Mouse (Mus musculus): ENCODE data around the gene P2ry6. TPM values are rescaled to one million over a fixed set of nuclear protein-coding genes. Genes with fewer than 3 reads are reported as not detected.

Gene P2ry6
- total and polyA plus RNA-seq, 2 experiments: 0.92 to 4.3 TPM

- no peaks in the 10 kb centered on the region for H3K79me2 ChIP-seq (ENCODE audit: control insufficient read depth, insufficient read depth, low read length)
- no peaks in the 10 kb centered on the region for H3K36me3 ChIP-seq (ENCODE audit: control insufficient read depth, insufficient read depth, low read length)
- H3K9ac ChIP-seq (ENCODE audit: low read depth, low read length): no peak overlapping the region
- TF ChIP-seq CTCF (IDR thresholded peaks at IDR 0.05; ENCODE audit: low read depth, low read length) (no peak), POLR2A (IDR thresholded peaks at IDR 0.05; ENCODE audit: extremely low read depth, insufficient read depth, low read length) (no peak)
- no peaks in the 10 kb centered on the region for H3K4me1 ChIP-seq (ENCODE audit: control insufficient read depth, insufficient read depth, low read length)
- peak; percentile 51 for DNase-seq (ENCODE audit: extremely low read depth, low read depth, low spot score)
- no peak overlapping the region for H3K27ac ChIP-seq (replicated peaks; ENCODE audit: insufficient read depth, low read depth, low read length)
- H3K4me3 ChIP-seq (ENCODE audit: insufficient read depth, low read depth, low read length): no peak overlapping the region
- peaks cover under 1% of the 10 kb centered on the region; the same call in 1 of the 2 replicates for H3K27me3 ChIP-seq (ENCODE audit: control insufficient read depth, insufficient read depth, low read length)
- WGBS: 22% methylated on average over 3 of the region's 3 CpGs
These were observed 37.0 kb downstream of the P2ry6 start for GRCm38 (mm10) chr7:100937481-100937880.

GRCm38 (mm10) chr7:100933520-100933919, 40.9 kb downstream of the P2ry6 start:
- Histone ChIP-seq H3K4me1 (ENCODE audit: control insufficient read depth, insufficient read depth, low read length) (no peaks in the 10 kb centered on the region), H3K4me3 (ENCODE audit: insufficient read depth, low read depth, low read length) (no peak overlapping the region), H3K9ac (ENCODE audit: low read depth, low read length) (no peak overlapping the region), H3K36me3 (ENCODE audit: control insufficient read depth, insufficient read depth, low read length) (no peaks in the 10 kb centered on the region), H3K79me2 (ENCODE audit: control insufficient read depth, insufficient read depth, low read length) (no peaks in the 10 kb centered on the region), H3K27me3 (ENCODE audit: control insufficient read depth, insufficient read depth, low read length) (peaks cover 21% of the 10 kb centered on the region), H3K27ac (replicated peaks; ENCODE audit: insufficient read depth, low read depth, low read length) (no peak overlapping the region)
- DNase-seq (ENCODE audit: extremely low read depth, low read depth, low spot score): no peak
- TF ChIP-seq POLR2A (IDR thresholded peaks at IDR 0.05; ENCODE audit: extremely low read depth, insufficient read depth, low read length) (no peak), CTCF (IDR thresholded peaks at IDR 0.05; ENCODE audit: low read depth, low read length) (no peak)

- Histone ChIP-seq H3K9ac (ENCODE audit: low read depth, low read length) (no peak overlapping the region), H3K36me3 (ENCODE audit: control insufficient read depth, insufficient read depth, low read length) (no peaks in the 10 kb centered on the region), H3K79me2 (ENCODE audit: control insufficient read depth, insufficient read depth, low read length) (no peaks in the 10 kb centered on the region), H3K4me3 (ENCODE audit: insufficient read depth, low read depth, low read length) (peak overlapping the region; percentile 60; the same call in 1 of the 2 replicates), H3K27ac (replicated peaks; ENCODE audit: insufficient read depth, low read depth, low read length) (no peak overlapping the region), H3K27me3 (ENCODE audit: control insufficient read depth, insufficient read depth, low read length) (peaks cover 21% of the 10 kb centered on the region), H3K4me1 (ENCODE audit: control insufficient read depth, insufficient read depth, low read length) (no peaks in the 10 kb centered on the region)
- peak; percentile 30 for DNase-seq (ENCODE audit: extremely low read depth, low read depth, low spot score)
- 3% methylated on average over 27 of the region's 27 CpGs for WGBS
- TF ChIP-seq POLR2A (IDR thresholded peaks at IDR 0.05; ENCODE audit: extremely low read depth, insufficient read depth, low read length) (no peak), CTCF (IDR thresholded peaks at IDR 0.05; ENCODE audit: low read depth, low read length) (peak; percentile 78)
These were observed 41.9 kb downstream of the P2ry6 start for GRCm38 (mm10) chr7:100932481-100933007.

GRCm38 (mm10) chr7:100931926-100932480, 42.4 kb downstream of the P2ry6 start, which contains the start of gene Arhgef17:
Gene Arhgef17, minus strand, starts transcription at chr7:100932107.
- WGBS: 1% methylated on average over 35 of the region's 35 CpGs
- no peak for DNase-seq (ENCODE audit: extremely low read depth, low read depth, low spot score)

GRCm38 (mm10) chr7:100931316-100931925, 43.0 kb downstream of the P2ry6 start:
- TF ChIP-seq CTCF (IDR thresholded peaks at IDR 0.05; ENCODE audit: low read depth, low read length) (no peak), POLR2A (IDR thresholded peaks at IDR 0.05; ENCODE audit: extremely low read depth, insufficient read depth, low read length) (no peak)
- peaks cover 21% of the 10 kb centered on the region for H3K27me3 ChIP-seq (ENCODE audit: control insufficient read depth, insufficient read depth, low read length)
- H3K79me2 ChIP-seq (ENCODE audit: control insufficient read depth, insufficient read depth, low read length): no peaks in the 10 kb centered on the region
- no peaks in the 10 kb centered on the region for H3K36me3 ChIP-seq (ENCODE audit: control insufficient read depth, insufficient read depth, low read length)
- no peaks in the 10 kb centered on the region for H3K4me1 ChIP-seq (ENCODE audit: control insufficient read depth, insufficient read depth, low read length)
- 2% methylated on average over 72 of the region's 73 CpGs for WGBS
- peak overlapping the region; percentile 73 for H3K9ac ChIP-seq (ENCODE audit: low read depth, low read length)
- H3K4me3 ChIP-seq (ENCODE audit: insufficient read depth, low read depth, low read length): peak overlapping the region; percentile 60
- peak overlapping the region; percentile 70 for H3K27ac ChIP-seq (replicated peaks; ENCODE audit: insufficient read depth, low read depth, low read length)
- DNase-seq (ENCODE audit: extremely low read depth, low read depth, low spot score): no peak

More at GRCm38 (mm10) chr7:100931926-100932480, 42.4 kb downstream of the P2ry6 start, which contains the start of gene Arhgef17:
- H3K4me3 ChIP-seq (ENCODE audit: insufficient read depth, low read depth, low read length): peak within 1 kb of the TSS; percentile 60
- H3K27ac ChIP-seq (replicated peaks; ENCODE audit: insufficient read depth, low read depth, low read length): peak within 1 kb of the TSS; percentile 70
- H3K79me2 ChIP-seq (ENCODE audit: control insufficient read depth, insufficient read depth, low read length): no peaks in the 10 kb centered on the region
- peaks cover 21% of the 10 kb centered on the region for H3K27me3 ChIP-seq (ENCODE audit: control insufficient read depth, insufficient read depth, low read length)
- no peaks in the 10 kb centered on the region for H3K36me3 ChIP-seq (ENCODE audit: control insufficient read depth, insufficient read depth, low read length)
- TF ChIP-seq POLR2A (IDR thresholded peaks at IDR 0.05; ENCODE audit: extremely low read depth, insufficient read depth, low read length): no peak
- no peak for TF ChIP-seq CTCF (IDR thresholded peaks at IDR 0.05; ENCODE audit: low read depth, low read length)
- peak within 1 kb of the TSS; percentile 73 for H3K9ac ChIP-seq (ENCODE audit: low read depth, low read length)
- no peaks in the 10 kb centered on the region for H3K4me1 ChIP-seq (ENCODE audit: control insufficient read depth, insufficient read depth, low read length)
